Mouse (Mus musculus) G1E (cell line): ENCODE measurements at regions not wholly inside any gene's neighbourhood (a gene's known extent, or its start where the extent isn't known, plus 50 kb on each side); places are given as distances from the start of the nearest gene placed in this dataset.

ENCODE experiments used
- ATAC-seq: 2 replicates; pipeline ENCODE4 v1.8.0; 2016; ENCODE audit warnings: mild to moderate bottlenecking; ENCODE audit not compliant: insufficient number of reproducible peaks, poor library complexity, low FRiP score, severe bottlenecking; ENCODE audit errors: extremely low read depth
- DNase-seq: peaks from one replicate; pipeline ENCODE4 v3.0.0; 2012; ENCODE audit warnings: low spot score
- H3K27me3 ChIP-seq: 2 replicates; pipeline ENCODE4 v1.6.1; 2012; ENCODE audit warnings: mild to moderate bottlenecking, low read length, inconsistent platforms; ENCODE audit not compliant: insufficient read depth
- H3K36me3 ChIP-seq: replicated peaks from 2 replicates; pipeline ENCODE3; 2012; ENCODE audit warnings: mild to moderate bottlenecking, inconsistent platforms
- H3K4me1 ChIP-seq: 2 replicates; pipeline ENCODE4 v1.6.1; 2012; ENCODE audit warnings: low read depth, low read length, inconsistent platforms, mixed read lengths; ENCODE audit not compliant: insufficient read depth
- H3K4me3 ChIP-seq: 2 replicates; pipeline ENCODE4 v1.5.1; 2012; ENCODE audit warnings: low read depth, mild to moderate bottlenecking, inconsistent platforms, low read length, moderate library complexity, mixed read lengths
- H3K9me3 ChIP-seq: replicated peaks from 2 replicates; pipeline ENCODE4 v1.6.1; 2012; ENCODE audit warnings: inconsistent platforms
- CTCF ChIP-seq: IDR thresholded peaks from 2 replicates; pipeline ENCODE4 v1.5.1; 2012; ENCODE audit warnings: low read depth, low read length, inconsistent platforms, mixed read lengths
- GATA1 ChIP-seq: IDR thresholded peaks from 2 replicates; pipeline ENCODE4 v1.6.1; 2012; ENCODE audit warnings: borderline replicate concordance, low read length, inconsistent platforms, mixed read lengths
- GATA2 ChIP-seq: IDR thresholded peaks from 2 replicates; pipeline ENCODE4 v1.6.1; 2012; ENCODE audit warnings: low read depth, low read length, inconsistent platforms, borderline replicate concordance
- POLR2AphosphoS5 ChIP-seq: IDR thresholded peaks from 2 replicates; pipeline ENCODE4 v1.6.1; 2012; ENCODE audit warnings: low read depth, low read length, inconsistent platforms; ENCODE audit not compliant: insufficient replicate concordance
- TAL1 ChIP-seq: conservative IDR thresholded peaks from 2 replicates; pipeline ENCODE4 v1.6.1; 2012; ENCODE audit warnings: low read depth, low read length, inconsistent platforms, mixed read lengths

- no peaks in the 10 kb centered on the region for H3K4me1 ChIP-seq
- no peaks in the 10 kb centered on the region for H3K9me3 ChIP-seq
- no peaks in the 10 kb centered on the region for H3K27me3 ChIP-seq
- H3K36me3 ChIP-seq, result no peaks in the 10 kb centered on the region
- no peak for TF ChIP-seq CTCF
- no peak for ATAC-seq
- DNase-seq, result no peak
- H3K4me3 ChIP-seq, result no peak overlapping the region
Observed at GRCm38 (mm10) chr1:23575005-23575404, 177.4 kb upstream of the Ogfrl1 start.

- H3K4me1 ChIP-seq, result no peaks in the 10 kb centered on the region
- no peaks in the 10 kb centered on the region for H3K9me3 ChIP-seq
- DNase-seq (no peak), ATAC-seq (no peak)
- TF ChIP-seq TAL1 (no peak), CTCF (no peak), GATA1 (no peak), POLR2AphosphoS5 (no peak), GATA2 (no peak)
- no peaks in the 10 kb centered on the region for H3K36me3 ChIP-seq
- H3K27me3 ChIP-seq, result no peaks in the 10 kb centered on the region
- H3K4me3 ChIP-seq, result no peak overlapping the region
Observed at GRCm38 (mm10) chr1:23575515-23575914, 177.9 kb upstream of the Ogfrl1 start.

GRCm38 (mm10) chr1:23576150-23576549 is 178.6 kb upstream of the Ogfrl1 start:
- DNase-seq, result no peak
- TF ChIP-seq GATA2, result no peak
- no peak for TF ChIP-seq TAL1
- TF ChIP-seq GATA1, result no peak
- no peak for TF ChIP-seq POLR2AphosphoS5
- no peak for TF ChIP-seq CTCF

GRCm38 (mm10) chr1:23589414-23589942 is 172.1 kb upstream of the B3gat2 start:
- TF ChIP-seq CTCF (no peak), TAL1 (no peak), POLR2AphosphoS5 (no peak), GATA1 (no peak), GATA2 (no peak)
- Histone ChIP-seq H3K4me1 (no peaks in the 10 kb centered on the region), H3K27me3 (no peaks in the 10 kb centered on the region; the same call in 1 of the 2 replicates), H3K4me3 (no peak overlapping the region), H3K36me3 (no peaks in the 10 kb centered on the region), H3K9me3 (no peaks in the 10 kb centered on the region)
- no peak for DNase-seq
- no peak for ATAC-seq

More at GRCm38 (mm10) chr1:23576150-23576549, 178.6 kb upstream of the Ogfrl1 start:
- no peaks in the 10 kb centered on the region for H3K36me3 ChIP-seq
- no peak for ATAC-seq
- H3K4me1 ChIP-seq, result no peaks in the 10 kb centered on the region
- H3K4me3 ChIP-seq, result no peak overlapping the region
- no peaks in the 10 kb centered on the region for H3K9me3 ChIP-seq
- H3K27me3 ChIP-seq, result no peaks in the 10 kb centered on the region

- no peaks in the 10 kb centered on the region; the same call in 1 of the 2 replicates for H3K27me3 ChIP-seq
- no peak for TF ChIP-seq CTCF
- no peak for TF ChIP-seq TAL1
- no peak for TF ChIP-seq POLR2AphosphoS5
- TF ChIP-seq GATA1, result no peak
- no peak for TF ChIP-seq GATA2
- DNase-seq, result no peak
- H3K4me3 ChIP-seq, result no peak overlapping the region
- no peak for ATAC-seq
- no peaks in the 10 kb centered on the region for H3K9me3 ChIP-seq
- H3K4me1 ChIP-seq, result no peaks in the 10 kb centered on the region
- H3K36me3 ChIP-seq, result no peaks in the 10 kb centered on the region
Observed at GRCm38 (mm10) chr1:23602710-23603291, 158.8 kb upstream of the B3gat2 start.

- no peak; the same call in 1 of the 2 replicates for ATAC-seq
- H3K36me3 ChIP-seq, result no peaks in the 10 kb centered on the region
- peaks cover 2% of the 10 kb centered on the region; the same call in 1 of the 2 replicates for H3K27me3 ChIP-seq
- H3K9me3 ChIP-seq, result no peaks in the 10 kb centered on the region
- no peak for TF ChIP-seq GATA1
- no peak for TF ChIP-seq POLR2AphosphoS5
- no peak for TF ChIP-seq TAL1
- TF ChIP-seq GATA2, result no peak
- TF ChIP-seq CTCF, result no peak
- H3K4me3 ChIP-seq, result no peak overlapping the region
- no peaks in the 10 kb centered on the region for H3K4me1 ChIP-seq
- no peak for DNase-seq
Observed at GRCm38 (mm10) chr1:23629366-23629765, 132.2 kb upstream of the B3gat2 start.
